Mouse (Mus musculus) spleen, adult 2 months (tissue): Measurements from ENCODE around the gene Diablo.

Experiments
- CTCF ChIP-seq: fragments of 200-500 bp; IDR thresholded peaks from 2 replicates; pipeline ENCODE4 v1.5.1; 2011; ENCODE audit warnings: mild to moderate bottlenecking, inconsistent platforms; ENCODE audit not compliant: insufficient read depth, insufficient read length, insufficient replicate concordance; ENCODE audit errors: extremely low read depth
- POLR2A ChIP-seq: fragments of 200-500 bp; IDR thresholded peaks from 2 replicates; pipeline ENCODE4 v1.6.1; 2011; ENCODE audit warnings: low read depth, low read length, inconsistent platforms

GRCm38 (mm10) chr5:123559588-123559987 lies 35.6 kb upstream of the Diablo start:
- TF ChIP-seq CTCF = no peak
- no peak for TF ChIP-seq POLR2A
